Mouse (Mus musculus): Measurements from ENCODE around the gene Opcml. TPM values are rescaled to one million over a fixed set of nuclear protein-coding genes. Genes with fewer than 3 reads are reported as not detected.

Gene Opcml
- 1.6 and 1.9 TPM in 2 replicates for polyA plus RNA-seq (2014; fragmentation: Nextera tagmentation; extraction: Ambion mirVana)

DNA sequence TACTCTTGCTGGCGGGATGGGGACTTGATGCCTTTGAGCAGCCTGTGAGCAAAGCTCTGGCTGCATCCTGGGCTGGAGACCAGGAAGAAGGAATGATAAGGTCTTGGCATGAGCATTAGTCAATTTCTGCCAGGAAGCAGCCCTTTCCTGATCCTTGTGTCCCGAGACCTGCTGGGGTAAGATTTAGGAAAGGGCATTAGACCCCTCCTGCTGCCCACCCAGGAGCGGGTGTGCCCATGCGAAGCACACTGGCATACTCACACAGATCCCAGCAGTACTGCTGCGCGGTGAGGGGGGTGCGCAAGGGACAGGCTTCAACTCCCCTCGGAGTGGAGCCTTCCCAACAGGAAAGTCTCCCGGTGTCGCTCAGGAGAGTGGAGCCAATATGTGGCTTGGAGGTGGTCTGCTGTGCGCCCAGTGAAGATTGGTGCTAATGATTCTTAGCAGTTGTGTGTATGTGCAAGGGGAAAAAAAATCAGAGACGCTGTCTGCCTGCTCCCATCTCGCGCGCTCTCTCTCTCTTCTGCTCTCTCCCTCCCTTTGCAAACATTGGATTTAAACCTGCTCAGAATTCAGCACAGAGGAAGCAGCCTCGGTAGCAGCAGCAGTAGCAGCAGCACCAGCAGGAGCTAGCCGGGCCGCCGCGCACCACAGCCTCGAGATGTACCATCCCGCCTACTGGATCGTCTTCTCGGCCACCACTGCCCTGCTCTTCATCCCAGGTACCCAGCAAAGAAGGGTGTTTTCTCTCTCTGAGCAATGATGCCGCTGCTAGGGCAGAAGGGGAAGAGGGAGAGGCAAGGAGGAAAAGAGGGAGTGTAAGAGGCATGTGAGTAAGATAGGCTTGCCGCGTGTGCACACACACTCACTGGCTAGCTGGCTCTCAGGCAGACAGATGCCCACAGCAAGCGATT is at the start of gene Opcml:
Opcml (plus strand) TSS at position 51 of the 914 bp plus-strand sequence.
- Histone ChIP-seq H3K9ac (ENCODE audit: low read depth, low read length) (peak within 1 kb of the TSS; percentile 22; the same call in 1 of the 2 replicates), H3K9me3 (replicated peaks; ENCODE audit: control insufficient read depth, low read length) (no peaks in the 10 kb centered on the region), H3K4me2 (peak within 1 kb of the TSS; percentile 66), H3K4me1 (ENCODE audit: control insufficient read depth, insufficient read depth, low read length) (no peaks in the 10 kb centered on the region; the same call in 1 of the 2 replicates), H3K36me3 (ENCODE audit: control insufficient read depth, insufficient read depth, low read length) (no peaks in the 10 kb centered on the region), H3K27me3 (ENCODE audit: control insufficient read depth, insufficient read depth, low read length) (peaks cover 27% of the 10 kb centered on the region), H3K4me3 (ENCODE audit: low read depth, low read length) (peak within 1 kb of the TSS; percentile 39), H3K27ac (ENCODE audit: low read depth, low read length) (no peak within 1 kb of the TSS)
- no peak for ATAC-seq (replicated peaks; ENCODE audit: insufficient number of reproducible peaks, low FRiP score, low TSS enrichment)
- WGBS (ENCODE audit: insufficient replicate concordance): under 1% methylated on average over 28 of the region's 28 CpGs

DNA sequence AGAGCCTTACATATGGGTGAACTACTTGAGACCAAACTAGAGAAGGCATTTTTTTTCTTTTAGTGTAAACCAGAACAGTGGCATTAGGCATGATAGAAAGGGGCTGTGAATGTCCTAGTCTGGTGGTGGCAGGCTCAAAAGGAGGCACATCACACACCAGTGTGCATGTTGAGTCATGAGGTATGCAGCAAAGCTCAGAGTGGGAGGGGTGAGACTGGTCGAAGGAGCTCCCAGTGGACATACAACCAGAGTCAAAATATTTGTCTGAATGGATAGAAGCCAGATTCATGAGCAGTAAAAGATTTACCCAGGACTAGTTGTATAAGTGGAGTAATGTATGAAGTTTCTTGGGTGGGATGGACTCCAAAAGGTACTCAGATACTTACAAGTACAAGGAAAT is 31.9 kb upstream of the Opcml start:
- H3K9ac ChIP-seq (ENCODE audit: low read depth, low read length): no peak overlapping the region
- peaks cover 4% of the 10 kb centered on the region; the same call in 1 of the 2 replicates for H3K4me1 ChIP-seq (ENCODE audit: control insufficient read depth, insufficient read depth, low read length)
- 74% methylated on average over 1 of the region's 1 CpGs for WGBS (ENCODE audit: insufficient replicate concordance)
- H3K27me3 ChIP-seq (ENCODE audit: control insufficient read depth, insufficient read depth, low read length): no peaks in the 10 kb centered on the region
- H3K27ac ChIP-seq (ENCODE audit: low read depth, low read length): no peak overlapping the region
- no peak for ATAC-seq (replicated peaks; ENCODE audit: insufficient number of reproducible peaks, low FRiP score, low TSS enrichment)
- H3K9me3 ChIP-seq (replicated peaks; ENCODE audit: control insufficient read depth, low read length): no peaks in the 10 kb centered on the region
- no peak overlapping the region for H3K4me2 ChIP-seq
- H3K36me3 ChIP-seq (ENCODE audit: control insufficient read depth, insufficient read depth, low read length): no peaks in the 10 kb centered on the region
- H3K4me3 ChIP-seq (ENCODE audit: low read depth, low read length): no peak overlapping the region

DNA sequence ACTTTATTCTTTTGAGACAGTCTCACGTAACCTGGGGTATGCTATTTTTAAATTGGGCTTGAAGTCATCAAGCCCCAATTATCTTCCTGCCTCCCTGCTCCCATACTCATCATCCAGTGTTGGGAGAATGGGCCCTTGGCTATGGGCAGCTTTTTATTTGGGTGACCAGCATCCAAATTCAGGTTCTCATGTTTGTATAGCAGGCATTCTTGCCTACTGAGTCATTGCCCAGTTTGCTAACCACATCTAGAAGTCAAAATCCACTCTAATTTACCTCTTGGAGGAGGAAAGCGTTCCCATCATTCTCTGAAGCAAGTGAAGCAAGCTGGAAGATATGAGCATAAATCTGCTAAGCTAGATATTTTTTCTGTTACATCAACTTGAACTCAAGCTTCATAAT is 29.4 kb upstream of the Opcml start:
- no peaks in the 10 kb centered on the region for H3K36me3 ChIP-seq (ENCODE audit: control insufficient read depth, insufficient read depth, low read length)
- no peak overlapping the region for H3K4me3 ChIP-seq (ENCODE audit: low read depth, low read length)
- 74% methylated on average over 2 of the region's 2 CpGs for WGBS (ENCODE audit: insufficient replicate concordance)

DNA sequence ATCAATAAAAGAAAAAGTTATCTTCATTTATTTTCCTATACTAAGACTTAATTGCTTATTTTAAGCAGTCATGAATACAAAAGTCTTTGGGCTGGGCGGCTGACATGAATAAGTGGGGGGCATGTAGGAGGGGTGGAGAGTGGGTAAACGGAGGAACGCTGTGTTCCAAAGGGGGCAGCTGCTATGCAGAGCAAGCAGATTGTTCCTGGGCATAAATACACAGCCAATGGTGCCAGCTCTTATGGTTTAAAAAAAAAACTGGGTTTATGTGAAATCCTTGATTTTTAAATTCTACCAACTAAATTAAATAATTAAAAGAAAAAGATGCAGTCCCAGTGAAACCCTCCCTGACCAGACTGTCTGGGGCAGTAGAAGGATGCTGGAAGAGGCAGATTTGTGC is 24.1 kb upstream of the Opcml start:
- Histone ChIP-seq H3K4me3 (ENCODE audit: low read depth, low read length) (no peak overlapping the region), H3K9me3 (replicated peaks; ENCODE audit: control insufficient read depth, low read length) (no peaks in the 10 kb centered on the region), H3K27me3 (ENCODE audit: control insufficient read depth, insufficient read depth, low read length) (no peaks in the 10 kb centered on the region), H3K9ac (ENCODE audit: low read depth, low read length) (no peak overlapping the region), H3K4me1 (ENCODE audit: control insufficient read depth, insufficient read depth, low read length) (no peaks in the 10 kb centered on the region), H3K4me2 (no peak overlapping the region), H3K36me3 (ENCODE audit: control insufficient read depth, insufficient read depth, low read length) (no peaks in the 10 kb centered on the region), H3K27ac (ENCODE audit: low read depth, low read length) (no peak overlapping the region)
- no peak for ATAC-seq (replicated peaks; ENCODE audit: insufficient number of reproducible peaks, low FRiP score, low TSS enrichment)
- 83% methylated on average over 3 of the region's 3 CpGs for WGBS (ENCODE audit: insufficient replicate concordance)

More for the DNA sequence above, 29.4 kb upstream of the Opcml start:
- H3K9ac ChIP-seq (ENCODE audit: low read depth, low read length): no peak overlapping the region
- ATAC-seq (replicated peaks; ENCODE audit: insufficient number of reproducible peaks, low FRiP score, low TSS enrichment): no peak
- no peaks in the 10 kb centered on the region for H3K9me3 ChIP-seq (replicated peaks; ENCODE audit: control insufficient read depth, low read length)
- H3K4me2 ChIP-seq: no peak overlapping the region
- H3K27ac ChIP-seq (ENCODE audit: low read depth, low read length): no peak overlapping the region
- peaks cover 4% of the 10 kb centered on the region; the same call in 1 of the 2 replicates for H3K4me1 ChIP-seq (ENCODE audit: control insufficient read depth, insufficient read depth, low read length)
- no peaks in the 10 kb centered on the region for H3K27me3 ChIP-seq (ENCODE audit: control insufficient read depth, insufficient read depth, low read length)

DNA sequence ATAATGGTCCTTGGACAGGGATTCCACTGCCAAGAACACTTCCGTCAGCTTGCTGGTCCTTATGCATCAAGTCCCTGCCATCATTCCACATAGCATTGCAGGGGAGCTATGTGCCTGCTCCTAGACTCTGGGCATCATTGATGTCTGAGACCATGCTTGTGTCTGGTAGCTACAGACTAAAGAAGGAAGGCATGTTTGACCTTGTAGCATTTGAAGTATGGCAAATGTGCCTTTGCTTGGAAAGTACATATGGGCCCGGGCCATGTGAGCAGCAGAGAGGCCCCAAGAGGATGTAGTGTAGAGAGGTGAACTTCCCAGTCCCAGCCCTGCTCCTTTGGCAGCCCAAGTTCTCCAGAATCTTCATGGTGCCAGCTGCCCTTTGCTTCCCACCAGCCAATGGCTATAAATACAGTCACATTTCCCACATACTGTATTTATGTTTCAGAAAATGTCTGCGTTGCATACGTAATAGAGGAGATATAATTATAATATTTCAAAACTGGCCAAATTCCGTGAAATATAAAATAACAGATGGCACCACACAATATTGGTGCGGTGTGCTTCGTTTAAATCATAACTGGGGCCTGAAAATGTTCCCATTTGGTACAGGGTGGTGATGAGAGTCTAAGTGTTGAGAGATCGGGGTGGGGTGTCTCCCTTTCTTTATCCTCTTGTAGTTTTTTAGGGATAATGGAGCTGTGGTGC is 23.2 kb upstream of the Opcml start:
- H3K4me3 ChIP-seq (ENCODE audit: low read depth, low read length): no peak overlapping the region
- WGBS (ENCODE audit: insufficient replicate concordance): 74% methylated on average over 8 of the region's 8 CpGs
- no peaks in the 10 kb centered on the region for H3K27me3 ChIP-seq (ENCODE audit: control insufficient read depth, insufficient read depth, low read length)
- no peak for ATAC-seq (replicated peaks; ENCODE audit: insufficient number of reproducible peaks, low FRiP score, low TSS enrichment)
- H3K9ac ChIP-seq (ENCODE audit: low read depth, low read length): no peak overlapping the region
- H3K9me3 ChIP-seq (replicated peaks; ENCODE audit: control insufficient read depth, low read length): no peaks in the 10 kb centered on the region
- no peaks in the 10 kb centered on the region for H3K36me3 ChIP-seq (ENCODE audit: control insufficient read depth, insufficient read depth, low read length)
- no peak overlapping the region for H3K27ac ChIP-seq (ENCODE audit: low read depth, low read length)
- H3K4me1 ChIP-seq (ENCODE audit: control insufficient read depth, insufficient read depth, low read length): no peaks in the 10 kb centered on the region
- H3K4me2 ChIP-seq: no peak overlapping the region

- Histone ChIP-seq H3K9ac (ENCODE audit: low read depth, low read length) (no peak overlapping the region), H3K4me1 (ENCODE audit: control insufficient read depth, insufficient read depth, low read length) (no peaks in the 10 kb centered on the region), H3K4me3 (ENCODE audit: low read depth, low read length) (no peak overlapping the region), H3K36me3 (ENCODE audit: control insufficient read depth, insufficient read depth, low read length) (no peaks in the 10 kb centered on the region), H3K27me3 (ENCODE audit: control insufficient read depth, insufficient read depth, low read length) (no peaks in the 10 kb centered on the region), H3K27ac (ENCODE audit: low read depth, low read length) (no peak overlapping the region), H3K9me3 (replicated peaks; ENCODE audit: control insufficient read depth, low read length) (no peaks in the 10 kb centered on the region), H3K4me2 (no peak overlapping the region)
- ATAC-seq (replicated peaks; ENCODE audit: insufficient number of reproducible peaks, low FRiP score, low TSS enrichment): no peak
These were observed 21.8 kb upstream of the Opcml start for GRCm38 (mm10) chr9:27768788-27769187.

DNA sequence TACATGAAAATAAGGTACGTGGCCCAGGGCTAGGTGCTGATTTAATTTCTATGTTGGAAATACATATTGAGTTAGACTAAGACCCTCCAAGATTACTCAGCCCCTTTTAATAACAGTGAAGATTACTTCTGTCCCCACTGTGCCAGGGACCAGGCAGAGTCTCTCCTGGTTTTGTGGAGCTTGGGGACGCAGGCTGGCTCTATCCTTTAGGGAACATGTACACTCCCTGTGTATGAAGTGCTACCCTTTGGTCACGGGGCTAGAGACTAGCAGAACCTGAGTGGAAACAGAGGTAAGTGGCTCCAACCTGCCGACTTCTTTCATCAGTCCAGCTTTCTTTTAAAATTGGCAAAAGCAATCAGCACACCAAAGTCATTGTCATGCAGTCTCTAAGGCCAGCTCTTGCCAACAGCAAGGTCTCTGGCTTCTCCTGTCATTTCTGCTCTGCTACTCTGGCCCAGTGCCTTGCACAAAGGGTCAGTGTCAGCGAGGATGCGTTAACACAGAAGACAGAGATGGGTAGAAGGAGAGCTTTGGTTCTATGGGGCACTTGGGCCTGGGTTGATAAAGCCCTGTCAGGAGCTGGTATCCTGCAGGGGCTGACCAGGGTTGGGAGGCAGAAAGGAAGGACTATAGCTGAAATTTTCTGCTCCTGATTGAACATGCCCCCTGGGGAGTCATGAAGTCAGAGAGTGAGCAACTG is 9.1 kb upstream of the Opcml start:
- Histone ChIP-seq H3K27me3 (ENCODE audit: control insufficient read depth, insufficient read depth, low read length) (no peaks in the 10 kb centered on the region), H3K4me2 (no peak overlapping the region), H3K27ac (ENCODE audit: low read depth, low read length) (no peak overlapping the region), H3K9ac (ENCODE audit: low read depth, low read length) (no peak overlapping the region), H3K9me3 (replicated peaks; ENCODE audit: control insufficient read depth, low read length) (no peaks in the 10 kb centered on the region), H3K4me1 (ENCODE audit: control insufficient read depth, insufficient read depth, low read length) (no peaks in the 10 kb centered on the region), H3K36me3 (ENCODE audit: control insufficient read depth, insufficient read depth, low read length) (no peaks in the 10 kb centered on the region), H3K4me3 (ENCODE audit: low read depth, low read length) (no peak overlapping the region)
- ATAC-seq (replicated peaks; ENCODE audit: insufficient number of reproducible peaks, low FRiP score, low TSS enrichment): no peak
- WGBS (ENCODE audit: insufficient replicate concordance): 68% methylated on average over 6 of the region's 6 CpGs

GRCm38 (mm10) chr9:27781994-27782337 is 8.6 kb upstream of the Opcml start:
- Histone ChIP-seq H3K4me1 (ENCODE audit: control insufficient read depth, insufficient read depth, low read length) (no peaks in the 10 kb centered on the region), H3K4me2 (no peak overlapping the region), H3K9ac (ENCODE audit: low read depth, low read length) (no peak overlapping the region), H3K9me3 (replicated peaks; ENCODE audit: control insufficient read depth, low read length) (no peaks in the 10 kb centered on the region), H3K27me3 (ENCODE audit: control insufficient read depth, insufficient read depth, low read length) (no peaks in the 10 kb centered on the region), H3K36me3 (ENCODE audit: control insufficient read depth, insufficient read depth, low read length) (no peaks in the 10 kb centered on the region), H3K4me3 (ENCODE audit: low read depth, low read length) (no peak overlapping the region), H3K27ac (ENCODE audit: low read depth, low read length) (no peak overlapping the region)
- 31% methylated on average over 1 of the region's 1 CpGs for whole genome bisulfite sequencing (ENCODE audit: insufficient replicate concordance)
- ATAC-seq (replicated peaks; ENCODE audit: insufficient number of reproducible peaks, low FRiP score, low TSS enrichment): no peak

Data from heart, embryonic 11.5 days (tissue).